Mouse (Mus musculus) E14TG2a.4 (cell line): Measurements from ENCODE around the gene Cobll1.

ENCODE experiments used
- CTCF ChIP-seq: conservative IDR thresholded peaks from 2 replicates; pipeline ENCODE4 v1.5.1; 2014; ENCODE audit warnings: low read length
- POU5F1 ChIP-seq: IDR thresholded peaks from 2 replicates; pipeline ENCODE4 v1.6.1; 2014; ENCODE audit warnings: low read length, borderline replicate concordance

- TF ChIP-seq CTCF (no peak), POU5F1 (no peak)
These were observed 100.2 kb downstream of the Cobll1 start for GRCm38 (mm10) chr2:65138992-65139391.
